Mouse (Mus musculus) MEL (cell line): ENCODE data around the gene Kirrel3.

Experiments used
- CTCF ChIP-seq, 3 experiments: IDR thresholded peaks in 2 of 3; conservative IDR thresholded peaks in 1 of 3; 2 replicates each; pipeline ENCODE4 v1.5.1; 2011 to 2012; ENCODE audit warnings: low read length in 3 of 3, low read depth in 2 of 3, mild to moderate bottlenecking in 2 of 3, improper control_type of control experiment in 1 of 3, inconsistent platforms in 1 of 3, mixed read lengths in 1 of 3, moderate library complexity in 1 of 3; ENCODE audit not compliant: control insufficient read depth in 1 of 3, insufficient read depth in 1 of 3, poor library complexity in 1 of 3, severe bottlenecking in 1 of 3
- EP300 ChIP-seq, 2 experiments: IDR thresholded peaks; 2 replicates each; pipeline ENCODE4 v1.6.1; 2011; ENCODE audit warnings: improper control_type of control experiment in 2 of 2, low read length in 2 of 2, low read depth in 1 of 2, mild to moderate bottlenecking in 1 of 2
- ETS1 ChIP-seq: IDR thresholded peaks from 2 replicates; pipeline ENCODE4 v1.6.1; 2012; ENCODE audit warnings: low read depth, mild to moderate bottlenecking, inconsistent platforms, low read length, improper control_type of control experiment, moderate library complexity
- MAZ ChIP-seq: IDR thresholded peaks from 2 replicates; pipeline ENCODE4 v1.6.1; 2012; ENCODE audit warnings: low read depth, mild to moderate bottlenecking, inconsistent platforms, low read length, improper control_type of control experiment
- POLR2A ChIP-seq, 2 experiments: IDR thresholded peaks; 2 replicates each; pipeline ENCODE4 v1.6.1; 2011 to 2012; ENCODE audit warnings: low read length in 2 of 2, mild to moderate bottlenecking in 2 of 2, control low read depth in 1 of 2, improper control_type of control experiment in 1 of 2, low read depth in 1 of 2, moderate library complexity in 1 of 2; ENCODE audit not compliant: control insufficient read depth in 1 of 2, insufficient read depth in 1 of 2, poor library complexity in 1 of 2
- SIN3A ChIP-seq: IDR thresholded peaks from 2 replicates; pipeline ENCODE4 v1.6.1; 2012; ENCODE audit warnings: low read length, improper control_type of control experiment, inconsistent platforms
- SMC3 ChIP-seq: IDR thresholded peaks from 2 replicates; pipeline ENCODE4 v1.6.1; 2011; ENCODE audit warnings: low read depth, low read length, improper control_type of control experiment
- TAL1 ChIP-seq: IDR thresholded peaks from 2 replicates; pipeline ENCODE4 v1.6.1; 2012; ENCODE audit warnings: mild to moderate bottlenecking, inconsistent platforms, low read length, moderate library complexity, mixed read lengths
- TBP ChIP-seq: IDR thresholded peaks from 2 replicates; pipeline ENCODE4 v1.8.0; 2011; ENCODE audit warnings: low read depth, low read length, improper control_type of control experiment
- USF1 ChIP-seq: IDR thresholded peaks from 2 replicates; pipeline ENCODE4 v1.6.1; 2014; ENCODE audit warnings: low read depth, mild to moderate bottlenecking, inconsistent platforms, low read length, improper control_type of control experiment, moderate library complexity
- USF2 ChIP-seq, 2 experiments: IDR thresholded peaks; 2 replicates each; pipeline ENCODE4 v1.6.1; 2011 to 2012; ENCODE audit warnings: improper control_type of control experiment in 2 of 2, low read length in 2 of 2, borderline replicate concordance in 1 of 2, inconsistent platforms in 1 of 2, low read depth in 1 of 2, mild to moderate bottlenecking in 1 of 2; ENCODE audit not compliant: insufficient read depth in 1 of 2
- ZKSCAN1 ChIP-seq: IDR thresholded peaks from 2 replicates; pipeline ENCODE4 v1.6.1; 2012; ENCODE audit warnings: low read depth, mild to moderate bottlenecking, inconsistent platforms, low read length, improper control_type of control experiment, moderate library complexity
- ZNF384 ChIP-seq: IDR thresholded peaks from 2 replicates; pipeline ENCODE4 v1.6.1; 2012; ENCODE audit warnings: low read depth, mild to moderate bottlenecking, inconsistent platforms, low read length, improper control_type of control experiment

GRCm38 (mm10) chr9:34865606-34866005 lies 379.9 kb downstream of the Kirrel3 start:
- TF ChIP-seq USF2 (IDR thresholded peaks at IDR 0.05; ENCODE audit: borderline replicate concordance in 1 of 2, insufficient read depth in 1 of 2, low read depth in 1 of 2, low read length in 2 of 2) (no peak), USF1 (no peak), CTCF (IDR thresholded peaks at IDR 0.05 in 2 of 3, conservative IDR thresholded peaks at IDR 0.05 in 1 of 3; ENCODE audit: control insufficient read depth in 1 of 3, insufficient read depth in 1 of 3, low read depth in 2 of 3, low read length in 3 of 3, poor library complexity in 1 of 3, severe bottlenecking in 1 of 3) (no peak), SIN3A (no peak), POLR2A (IDR thresholded peaks at IDR 0.05; ENCODE audit: control insufficient read depth in 1 of 2, insufficient read depth in 1 of 2, low read depth in 1 of 2, low read length in 2 of 2, poor library complexity in 1 of 2) (no peak), EP300 (IDR thresholded peaks at IDR 0.05; ENCODE audit: low read depth in 1 of 2, low read length in 2 of 2) (no peak), TAL1 (no peak), ZKSCAN1 (no peak), ETS1 (no peak), MAZ (no peak), ZNF384 (no peak), SMC3 (no peak), TBP (no peak)
